8 mouse cellular contexts compared by ENCODE assay signal in genomic region chrX:77433811-77434192, GRCm38 (mm10).
DNase-seq lines count a peak whose midpoint lies in the region; ATAC-seq and TF ChIP-seq lines count a peak whose summit lies in the region.

No protein-coding gene starts in this region.

- no peaks in the 10 kb centered on the region for H3K4me1 ChIP-seq in kidney, embryonic 16.5 days (ENCODE audit: insufficient read depth, low read length)
- H3K4me1 ChIP-seq in cortical plate, adult 2 months (ENCODE audit: control insufficient read depth, insufficient read depth, low read length): peaks cover 2% of the 10 kb centered on the region; the same call in 1 of the 2 replicates
- 0 out of 2 replicates have a peak, but pooled peaks cover 8% of the 10 kb centered on the region for H3K4me1 ChIP-seq in hindbrain, embryonic 15.5 days (replicated peaks)
- no peaks in the 10 kb centered on the region; the same call in 1 of the 2 replicates for H3K4me1 ChIP-seq in midbrain, embryonic 16.5 days (ENCODE audit: control insufficient read depth, insufficient read depth, low read length)

- H3K9ac ChIP-seq in kidney, embryonic 16.5 days (replicated peaks; ENCODE audit: low read length): 0 out of 2 replicates have a peak overlapping the region, but pooled peaks have one; percentile 35
- 0 out of 2 replicates have a peak overlapping the region, but pooled peaks have one; percentile 29 for H3K9ac ChIP-seq in hindbrain, embryonic 15.5 days
- peak overlapping the region; percentile 4; the same call in 1 of the 2 replicates for H3K9ac ChIP-seq in midbrain, embryonic 16.5 days (ENCODE audit: low read depth, low read length)

- peak overlapping the region; percentile 63 for H3K27ac ChIP-seq in kidney, embryonic 16.5 days (ENCODE audit: low read length)
- peak overlapping the region; percentile 92 for H3K27ac ChIP-seq in cortical plate, adult 2 months (ENCODE audit: insufficient read depth, low read length)
- peak overlapping the region; percentile 75 for H3K27ac ChIP-seq in hindbrain, embryonic 15.5 days (replicated peaks)
- peak overlapping the region; percentile 74 for H3K27ac ChIP-seq in midbrain, embryonic 16.5 days (ENCODE audit: low read length)

- WGBS in kidney, embryonic 16.5 days: 26% methylated on average over 3 of the region's 3 CpGs
- WGBS in hindbrain, embryonic 15.5 days: 22% methylated on average over 3 of the region's 3 CpGs
- 17% methylated on average over 3 of the region's 3 CpGs for WGBS in midbrain, embryonic 16.5 days

- H3K9me3 ChIP-seq in kidney, embryonic 16.5 days (ENCODE audit: low read length): no peaks in the 10 kb centered on the region
- no peaks in the 10 kb centered on the region for H3K9me3 ChIP-seq in hindbrain, embryonic 15.5 days
- H3K9me3 ChIP-seq in midbrain, embryonic 16.5 days (replicated peaks; ENCODE audit: control insufficient read depth, low read length, poor library complexity, severe bottlenecking): no peaks in the 10 kb centered on the region

- no peak for TF ChIP-seq POLR2A in cortical plate, adult 2 months (IDR thresholded peaks at IDR 0.05; ENCODE audit: extremely low read depth, insufficient read depth, low read length)

- TF ChIP-seq CTCF in cortical plate, adult 2 months (IDR thresholded peaks at IDR 0.05; ENCODE audit: extremely low read depth, insufficient read depth, low read length): no peak

- H3K4me2 ChIP-seq in kidney, embryonic 16.5 days (replicated peaks; ENCODE audit: low read depth, low read length): peak overlapping the region; percentile 45
- peak overlapping the region; percentile 51 for H3K4me2 ChIP-seq in hindbrain, embryonic 15.5 days
- H3K4me2 ChIP-seq in midbrain, embryonic 16.5 days (ENCODE audit: low read length): peak overlapping the region; percentile 41

- H3K36me3 ChIP-seq in kidney, embryonic 16.5 days (ENCODE audit: insufficient read depth, low read length): no peaks in the 10 kb centered on the region
- no peaks in the 10 kb centered on the region for H3K36me3 ChIP-seq in hindbrain, embryonic 15.5 days
- H3K36me3 ChIP-seq in midbrain, embryonic 16.5 days (ENCODE audit: control insufficient read depth, insufficient read depth, low read length): no peaks in the 10 kb centered on the region

- no peak for DNase-seq in kidney, adult 18-20 months
- no peak for DNase-seq in layer of hippocampus, postnatal 14 days (ENCODE audit: low spot score in 2 of 2)
- DNase-seq in right cerebral cortex, postnatal 4 days: no peak
- DNase-seq in cerebellum, postnatal 14 days: no peak

- no peaks in the 10 kb centered on the region for H3K27me3 ChIP-seq in kidney, embryonic 16.5 days (ENCODE audit: insufficient read depth, low read length)
- no peaks in the 10 kb centered on the region for H3K27me3 ChIP-seq in hindbrain, embryonic 15.5 days
- H3K27me3 ChIP-seq in midbrain, embryonic 16.5 days (ENCODE audit: control insufficient read depth, insufficient read depth, low read depth, low read length): no peaks in the 10 kb centered on the region

- H3K4me3 ChIP-seq in kidney, embryonic 16.5 days (ENCODE audit: low read length): peak overlapping the region; percentile 19
- H3K4me3 ChIP-seq in cortical plate, adult 2 months (ENCODE audit: insufficient read depth, low read length): peak overlapping the region; percentile 51; the same call in 1 of the 2 replicates
- peak overlapping the region; percentile 21; the same call in 1 of the 2 replicates for H3K4me3 ChIP-seq in hindbrain, embryonic 15.5 days
- peak overlapping the region; percentile 19 for H3K4me3 ChIP-seq in midbrain, embryonic 16.5 days (ENCODE audit: low read depth, low read length)

- peak; percentile 72; the same call in 1 of the 2 replicates for ATAC-seq in kidney, embryonic 16.5 days (ENCODE audit: low FRiP score, low TSS enrichment)
- no peak for ATAC-seq in hindbrain, embryonic 15.5 days (ENCODE audit: low FRiP score, low read depth)
- ATAC-seq in midbrain, embryonic 16.5 days: no peak
